Mouse (Mus musculus): Measurements from ENCODE around the gene Prdm2. TPM values are rescaled to one million over a fixed set of nuclear protein-coding genes. Genes with fewer than 3 reads are reported as not detected.
A peak's percentile ranks its signal among the peaks of the same experiment; 100 is the strongest.

The Prdm2 gene
- polyA plus RNA-seq (2015; fragmentation: Nextera tagmentation; extraction: Ambion mirVana), result 14.9 and 16.1 TPM in 2 replicates

- no peaks in the 10 kb centered on the region for H3K9me3 ChIP-seq
- H3K4me2 ChIP-seq, result peak within 1 kb of the TSS; percentile 76
- peak within 1 kb of the TSS; percentile 95 for H3K9ac ChIP-seq
- H3K27me3 ChIP-seq, result no peaks in the 10 kb centered on the region
- H3K4me1 ChIP-seq, result peaks cover 21% of the 10 kb centered on the region
- 2% methylated on average over 96 of the region's 96 CpGs for WGBS
- no peaks in the 10 kb centered on the region for H3K36me3 ChIP-seq
- peak within 1 kb of the TSS; percentile 80 for H3K4me3 ChIP-seq
- peak within 1 kb of the TSS; percentile 90 for H3K27ac ChIP-seq
- peak; percentile 76 for ATAC-seq (ENCODE audit: insufficient number of reproducible peaks, low FRiP score, low TSS enrichment, low read depth)
Observed at GRCm38 (mm10) chr4:143212341-143213174, at the start of gene Prdm2. Gene Prdm2, minus strand, starts transcription at chr4:143212995.

GRCm38 (mm10) chr4:143259718-143260349 lies 47.0 kb upstream of the Prdm2 start:
- Histone ChIP-seq H3K4me3 (no peak overlapping the region), H3K4me2 (no peak overlapping the region), H3K27me3 (no peaks in the 10 kb centered on the region), H3K9ac (no peak overlapping the region), H3K36me3 (no peaks in the 10 kb centered on the region), H3K27ac (no peak overlapping the region), H3K4me1 (peaks cover 6% of the 10 kb centered on the region), H3K9me3 (no peaks in the 10 kb centered on the region)
- ATAC-seq (ENCODE audit: insufficient number of reproducible peaks, low FRiP score, low TSS enrichment, low read depth), result no peak
- WGBS, result 51% methylated on average over 6 of the region's 8 CpGs

GRCm38 (mm10) chr4:143258517-143258916 lies 45.7 kb upstream of the Prdm2 start:
- Histone ChIP-seq H3K27ac (no peak overlapping the region), H3K9ac (no peak overlapping the region), H3K4me3 (peak overlapping the region; percentile 22; the same call in 1 of the 2 replicates), H3K36me3 (no peaks in the 10 kb centered on the region), H3K9me3 (no peaks in the 10 kb centered on the region), H3K27me3 (no peaks in the 10 kb centered on the region), H3K4me2 (peak overlapping the region; percentile 44), H3K4me1 (peaks cover 6% of the 10 kb centered on the region)
- 36% methylated on average over 19 of the region's 19 CpGs for WGBS
- no peak for ATAC-seq (ENCODE audit: insufficient number of reproducible peaks, low FRiP score, low TSS enrichment, low read depth)

- no peak for ATAC-seq (ENCODE audit: insufficient number of reproducible peaks, low FRiP score, low TSS enrichment, low read depth)
- Histone ChIP-seq H3K27ac (no peak overlapping the region), H3K9ac (no peak overlapping the region), H3K4me1 (peaks cover 6% of the 10 kb centered on the region), H3K9me3 (no peaks in the 10 kb centered on the region), H3K4me3 (no peak overlapping the region), H3K27me3 (no peaks in the 10 kb centered on the region), H3K36me3 (no peaks in the 10 kb centered on the region), H3K4me2 (no peak overlapping the region)
- WGBS, result 41% methylated on average over 6 of the region's 6 CpGs
Observed at GRCm38 (mm10) chr4:143257971-143258370, 45.2 kb upstream of the Prdm2 start.

GRCm38 (mm10) chr4:143255541-143255940 lies 42.7 kb upstream of the Prdm2 start:
- ATAC-seq (ENCODE audit: insufficient number of reproducible peaks, low FRiP score, low TSS enrichment, low read depth), result no peak
- Histone ChIP-seq H3K9me3 (no peaks in the 10 kb centered on the region), H3K4me2 (no peak overlapping the region), H3K36me3 (no peaks in the 10 kb centered on the region), H3K27ac (no peak overlapping the region), H3K27me3 (no peaks in the 10 kb centered on the region), H3K4me3 (no peak overlapping the region), H3K4me1 (peaks cover 6% of the 10 kb centered on the region), H3K9ac (no peak overlapping the region)
- 39% methylated on average over 8 of the region's 8 CpGs for WGBS

- H3K27me3 ChIP-seq, result no peaks in the 10 kb centered on the region
- WGBS, result 91% methylated on average over 1 of the region's 1 CpGs
- H3K4me2 ChIP-seq, result no peak overlapping the region
- no peak overlapping the region for H3K9ac ChIP-seq
- no peak overlapping the region for H3K4me3 ChIP-seq
- H3K9me3 ChIP-seq, result no peaks in the 10 kb centered on the region
- H3K36me3 ChIP-seq, result no peaks in the 10 kb centered on the region
- H3K4me1 ChIP-seq, result 0 out of 2 replicates have a peak, but pooled peaks cover 1% of the 10 kb centered on the region
- no peak overlapping the region for H3K27ac ChIP-seq
- ATAC-seq (ENCODE audit: insufficient number of reproducible peaks, low FRiP score, low TSS enrichment, low read depth), result no peak
Observed at GRCm38 (mm10) chr4:143253356-143253755, 40.6 kb upstream of the Prdm2 start.

- Histone ChIP-seq H3K36me3 (no peaks in the 10 kb centered on the region), H3K9me3 (no peaks in the 10 kb centered on the region), H3K4me2 (no peak overlapping the region), H3K27me3 (no peaks in the 10 kb centered on the region), H3K9ac (no peak overlapping the region), H3K4me1 (no peaks in the 10 kb centered on the region), H3K4me3 (no peak overlapping the region), H3K27ac (no peak overlapping the region)
- ATAC-seq (ENCODE audit: insufficient number of reproducible peaks, low FRiP score, low TSS enrichment, low read depth), result no peak
- WGBS, result 78% methylated on average over 5 of the region's 5 CpGs
Observed at GRCm38 (mm10) chr4:143248050-143248449, 35.3 kb upstream of the Prdm2 start.

- Histone ChIP-seq H3K4me1 (peaks cover 5% of the 10 kb centered on the region; the same call in 1 of the 2 replicates), H3K4me2 (no peak overlapping the region), H3K9me3 (no peaks in the 10 kb centered on the region), H3K36me3 (no peaks in the 10 kb centered on the region), H3K27me3 (no peaks in the 10 kb centered on the region), H3K27ac (no peak overlapping the region), H3K9ac (no peak overlapping the region), H3K4me3 (no peak overlapping the region)
- ATAC-seq (ENCODE audit: insufficient number of reproducible peaks, low FRiP score, low TSS enrichment, low read depth), result no peak
- 68% methylated on average over 9 of the region's 9 CpGs for WGBS
Observed at GRCm38 (mm10) chr4:143241294-143241693, 28.5 kb upstream of the Prdm2 start.

- H3K4me2 ChIP-seq, result no peak overlapping the region
Observed at GRCm38 (mm10) chr4:143239615-143240201, 26.9 kb upstream of the Prdm2 start.

GRCm38 (mm10) chr4:143239117-143239516 lies 26.3 kb upstream of the Prdm2 start:
- H3K4me1 ChIP-seq, result peaks cover 5% of the 10 kb centered on the region; the same call in 1 of the 2 replicates
- ATAC-seq (ENCODE audit: insufficient number of reproducible peaks, low FRiP score, low TSS enrichment, low read depth), result no peak
- no peak overlapping the region for H3K4me2 ChIP-seq
- H3K9me3 ChIP-seq, result no peaks in the 10 kb centered on the region
- WGBS, result 88% methylated on average over 5 of the region's 5 CpGs
- H3K9ac ChIP-seq, result no peak overlapping the region
- no peak overlapping the region for H3K4me3 ChIP-seq
- H3K27me3 ChIP-seq, result no peaks in the 10 kb centered on the region
- H3K27ac ChIP-seq, result no peak overlapping the region
- no peaks in the 10 kb centered on the region for H3K36me3 ChIP-seq

More at GRCm38 (mm10) chr4:143239615-143240201, 26.9 kb upstream of the Prdm2 start:
- H3K4me1 ChIP-seq, result peaks cover 5% of the 10 kb centered on the region; the same call in 1 of the 2 replicates
- H3K9me3 ChIP-seq, result no peaks in the 10 kb centered on the region
- H3K27ac ChIP-seq, result no peak overlapping the region
- ATAC-seq (ENCODE audit: insufficient number of reproducible peaks, low FRiP score, low TSS enrichment, low read depth), result no peak
- no peaks in the 10 kb centered on the region for H3K27me3 ChIP-seq
- H3K36me3 ChIP-seq, result no peaks in the 10 kb centered on the region
- no peak overlapping the region for H3K9ac ChIP-seq
- WGBS, result 81% methylated on average over 9 of the region's 9 CpGs
- H3K4me3 ChIP-seq, result no peak overlapping the region

- Histone ChIP-seq H3K9ac (no peak overlapping the region), H3K9me3 (no peaks in the 10 kb centered on the region), H3K4me2 (peak overlapping the region; percentile 34), H3K4me3 (no peak overlapping the region), H3K27me3 (no peaks in the 10 kb centered on the region), H3K36me3 (no peaks in the 10 kb centered on the region), H3K27ac (peak overlapping the region; percentile 17; the same call in 1 of the 2 replicates), H3K4me1 (peaks cover 5% of the 10 kb centered on the region; the same call in 1 of the 2 replicates)
- 18% methylated on average over 23 of the region's 23 CpGs for whole genome bisulfite sequencing
- no peak for ATAC-seq (ENCODE audit: insufficient number of reproducible peaks, low FRiP score, low TSS enrichment, low read depth)
Observed at GRCm38 (mm10) chr4:143238241-143239031, 25.6 kb upstream of the Prdm2 start.
